Mouse (Mus musculus): ENCODE measurements around the gene Dusp6.

Gene Dusp6

DNA sequence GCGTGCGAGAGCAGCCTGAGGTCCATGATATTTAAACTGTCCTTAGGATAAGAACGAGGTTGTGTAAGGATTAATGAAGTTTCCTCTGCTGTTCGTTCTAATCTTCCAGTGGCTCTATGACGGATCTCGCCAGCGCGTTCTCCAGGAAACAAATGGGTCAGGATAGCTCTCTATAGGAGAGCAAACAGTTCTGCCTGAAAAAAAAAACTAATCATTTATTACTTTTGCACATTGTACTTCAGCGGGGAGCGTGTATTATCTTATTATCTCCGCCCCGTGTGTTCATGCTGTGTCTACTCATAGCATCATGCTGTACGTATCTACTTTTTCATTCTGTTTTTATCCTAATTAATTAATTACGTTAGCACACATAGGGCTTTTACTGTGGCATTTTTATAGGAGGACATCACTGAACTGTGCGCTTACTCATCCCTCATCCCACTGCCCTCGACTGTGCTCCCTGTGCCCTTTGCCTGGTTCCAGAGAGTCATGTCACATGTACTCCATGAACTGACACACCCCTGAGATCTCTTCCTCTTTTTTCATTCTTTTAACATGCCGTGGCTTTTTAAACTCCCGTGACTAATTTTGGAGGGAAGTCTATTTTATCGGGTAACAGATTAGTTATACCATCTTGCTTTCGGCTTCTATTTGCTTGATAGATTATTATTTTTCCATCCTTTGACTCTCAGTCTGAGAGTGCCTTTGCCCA is 16.1 kb upstream of the Dusp6 start:
- no peak for DNase-seq (ENCODE audit: low spot score)

DNA sequence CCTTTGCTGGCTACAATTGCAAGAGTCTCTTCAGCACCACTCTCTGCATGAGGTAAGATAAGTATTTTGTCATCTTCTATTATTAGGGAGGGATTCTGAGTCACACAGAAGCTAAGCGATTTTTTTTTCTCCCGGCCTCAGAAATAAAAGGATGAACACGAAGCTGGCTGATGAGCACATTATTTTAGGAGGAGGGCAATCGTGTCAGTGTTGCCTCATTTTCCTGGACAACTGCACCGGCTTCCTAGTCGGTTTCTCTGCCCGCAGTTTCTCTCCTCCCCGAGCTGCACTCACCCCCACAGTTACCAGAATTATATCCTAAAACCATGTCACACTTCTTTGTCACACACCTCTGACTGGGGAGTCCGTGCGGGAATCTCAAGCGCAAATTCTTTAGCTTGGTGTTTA is 12.2 kb upstream of the Dusp6 start:
- DNase-seq (ENCODE audit: low spot score) = no peak

DNA sequence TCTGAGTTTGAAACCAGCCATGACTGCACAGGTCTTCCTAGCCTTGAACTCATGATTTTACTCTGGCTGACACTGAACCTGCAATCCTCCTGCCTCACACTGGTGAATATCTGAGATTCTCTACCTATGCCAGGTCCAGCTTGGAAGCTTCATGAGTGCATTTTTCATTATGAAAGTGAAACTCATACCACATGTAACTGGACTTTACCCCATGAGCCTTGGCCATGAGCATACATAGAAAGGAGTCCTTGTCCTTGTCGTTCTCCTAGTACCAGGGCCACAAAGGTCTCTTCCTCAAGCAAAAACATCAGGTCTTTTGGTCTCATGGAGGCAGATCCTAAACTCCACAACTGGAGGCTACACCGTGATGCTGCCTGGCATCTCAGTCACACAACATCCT is 9.6 kb upstream of the Dusp6 start:
- DNase-seq (ENCODE audit: low spot score) = no peak

DNA sequence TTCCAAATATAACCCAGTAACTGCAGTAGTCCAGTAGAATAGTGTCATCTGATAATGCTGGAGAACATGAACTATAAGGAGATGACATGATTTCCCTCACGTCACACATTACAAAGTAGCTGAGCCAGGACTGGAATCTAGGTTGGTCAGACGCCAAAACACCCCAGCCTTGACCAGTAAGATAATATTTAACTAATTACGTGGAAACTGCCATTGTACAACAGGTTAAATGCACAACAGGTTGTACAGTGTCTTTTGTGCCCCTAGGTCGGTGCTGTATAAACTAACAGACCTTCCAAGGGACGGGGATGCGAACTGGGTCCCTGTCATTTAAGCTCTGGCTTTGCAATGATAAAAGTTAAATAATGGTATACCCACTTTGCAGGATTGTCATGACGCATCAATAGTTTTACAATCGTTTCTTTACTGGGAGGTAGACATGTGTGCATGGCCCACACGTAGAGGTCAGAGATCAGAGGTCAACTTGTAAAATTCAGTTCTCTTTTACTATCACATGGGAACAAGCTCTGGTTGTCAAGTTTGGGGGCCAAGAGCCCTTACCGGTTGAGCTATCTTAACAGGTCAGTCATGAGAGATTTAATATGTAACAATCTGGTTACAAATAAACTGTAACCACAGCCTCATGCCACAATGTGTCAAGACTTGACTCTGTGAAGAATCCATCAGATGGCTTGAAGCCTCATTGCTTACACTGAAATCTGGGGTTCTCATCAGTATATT is 7.0 kb upstream of the Dusp6 start:
- no peak for DNase-seq (ENCODE audit: low spot score)

DNA sequence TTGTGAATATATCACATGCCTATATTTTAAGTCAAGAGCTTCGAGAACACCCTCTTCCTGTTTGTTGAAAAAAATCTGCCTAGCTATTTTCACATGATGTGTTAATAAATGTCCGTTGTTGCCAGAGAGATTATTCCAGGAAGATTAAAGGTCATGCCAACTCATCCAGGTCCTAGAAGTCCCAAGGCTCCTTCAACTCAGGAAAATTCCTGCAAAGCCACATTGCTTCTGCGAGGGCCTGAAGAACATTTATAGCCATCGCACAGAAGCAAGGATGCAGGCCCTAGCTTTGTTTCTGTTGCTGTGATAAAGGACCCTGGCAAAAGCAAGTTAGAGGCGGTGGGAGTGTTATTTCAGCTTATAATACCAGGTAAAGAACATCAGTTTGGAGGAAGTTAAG is 5.5 kb upstream of the Dusp6 start:
- no peak for DNase-seq (ENCODE audit: low spot score)

DNA sequence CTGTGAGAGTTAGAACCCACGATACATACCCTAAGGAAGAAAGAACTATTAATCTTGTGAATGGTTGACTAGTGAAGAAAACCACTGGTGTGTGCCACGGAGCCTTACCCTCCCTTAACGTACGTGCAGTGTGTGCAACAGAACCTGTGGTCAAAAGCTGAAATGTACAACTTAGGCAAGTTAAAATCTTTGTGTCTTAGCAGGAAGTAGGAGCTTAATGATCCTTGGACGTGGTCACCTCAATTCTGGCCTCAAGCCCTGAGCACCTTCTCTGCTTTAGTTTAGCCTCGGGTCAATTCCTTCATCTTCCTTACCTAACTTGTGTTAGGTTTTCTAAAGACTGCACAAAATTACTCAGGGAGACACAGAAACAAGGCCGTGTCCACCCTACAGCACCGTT is 3.2 kb upstream of the Dusp6 start:
- DNase-seq (ENCODE audit: low spot score) = no peak

- peak; percentile 79 for DNase-seq (ENCODE audit: low spot score)
Measured at GRCm38 (mm10) chr10:99261151-99261635, 1.8 kb upstream of the Dusp6 start.

DNA sequence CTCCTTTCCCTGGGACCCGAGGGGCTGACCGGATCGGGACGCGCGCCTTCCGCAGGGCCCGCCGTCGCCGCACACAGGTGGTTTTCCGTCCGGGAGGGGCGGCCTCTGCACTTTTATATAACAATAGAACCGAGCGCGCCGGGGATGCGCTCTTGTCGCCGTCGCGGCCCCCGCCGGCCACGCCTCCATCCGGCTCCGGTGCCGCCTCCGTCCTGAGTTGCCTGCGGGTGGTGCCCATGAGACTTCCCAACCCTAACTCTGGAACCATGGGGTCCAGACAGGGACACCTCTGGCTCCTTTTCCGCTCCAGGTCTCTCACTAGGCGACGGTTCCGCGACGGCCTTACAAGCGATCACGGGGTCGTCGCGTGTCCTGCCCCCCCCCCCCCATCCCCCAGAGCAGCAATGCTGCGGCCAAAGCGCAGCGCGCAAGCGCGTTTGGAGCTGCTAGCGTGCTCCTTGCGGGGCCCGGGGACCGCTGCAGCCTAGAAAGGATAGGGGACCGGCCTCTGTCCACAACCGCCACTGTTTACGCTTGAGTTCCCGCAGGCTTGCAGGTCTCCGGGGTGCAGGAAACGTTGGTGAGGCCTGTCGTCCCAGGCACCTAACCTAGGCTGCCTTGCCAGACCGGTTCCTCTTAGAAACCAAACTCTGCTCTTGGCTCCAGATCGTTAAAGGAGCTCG is 1.3 kb upstream of the Dusp6 start:
- peak; percentile 89 for DNase-seq (ENCODE audit: low spot score)

- DNase-seq (ENCODE audit: low spot score) = no peak
Measured at GRCm38 (mm10) chr10:99262319-99262866, 638 bp upstream of the Dusp6 start.

DNA sequence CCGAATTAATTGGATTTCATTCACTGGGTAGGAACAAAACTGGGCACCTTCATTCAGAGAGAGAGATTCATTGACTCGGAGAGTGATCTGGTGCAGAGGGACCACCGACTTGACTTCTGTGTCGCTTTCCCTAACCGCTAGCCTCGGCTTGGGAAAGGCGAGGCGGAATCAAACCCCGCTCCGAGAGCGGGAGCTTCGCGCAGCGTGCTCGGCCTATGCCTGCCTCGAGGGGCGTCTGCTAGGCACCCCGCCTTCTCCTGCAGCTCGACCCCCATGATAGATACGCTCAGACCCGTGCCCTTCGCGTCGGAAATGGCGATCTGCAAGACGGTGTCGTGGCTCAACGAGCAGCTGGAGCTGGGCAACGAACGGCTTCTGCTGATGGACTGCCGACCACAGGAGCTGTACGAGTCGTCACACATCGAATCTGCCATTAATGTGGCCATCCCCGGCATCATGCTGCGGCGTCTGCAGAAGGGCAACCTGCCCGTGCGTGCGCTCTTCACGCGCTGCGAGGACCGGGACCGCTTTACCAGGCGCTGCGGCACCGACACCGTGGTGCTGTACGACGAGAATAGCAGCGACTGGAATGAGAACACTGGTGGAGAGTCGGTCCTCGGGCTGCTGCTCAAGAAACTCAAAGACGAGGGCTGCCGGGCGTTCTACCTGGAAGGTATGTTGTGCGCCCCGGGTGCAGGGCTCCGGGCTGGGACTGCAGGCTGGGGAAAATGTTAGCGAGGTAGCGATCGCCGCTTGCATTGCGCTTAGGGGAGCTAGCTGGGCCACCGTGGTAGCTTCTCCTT is 589 bp downstream of the Dusp6 start:
- no peak for DNase-seq (ENCODE audit: low spot score)

- DNase-seq (ENCODE audit: low spot score) = peak; percentile 59
Measured at GRCm38 (mm10) chr10:99264301-99265010, 1.4 kb downstream of the Dusp6 start.

DNA sequence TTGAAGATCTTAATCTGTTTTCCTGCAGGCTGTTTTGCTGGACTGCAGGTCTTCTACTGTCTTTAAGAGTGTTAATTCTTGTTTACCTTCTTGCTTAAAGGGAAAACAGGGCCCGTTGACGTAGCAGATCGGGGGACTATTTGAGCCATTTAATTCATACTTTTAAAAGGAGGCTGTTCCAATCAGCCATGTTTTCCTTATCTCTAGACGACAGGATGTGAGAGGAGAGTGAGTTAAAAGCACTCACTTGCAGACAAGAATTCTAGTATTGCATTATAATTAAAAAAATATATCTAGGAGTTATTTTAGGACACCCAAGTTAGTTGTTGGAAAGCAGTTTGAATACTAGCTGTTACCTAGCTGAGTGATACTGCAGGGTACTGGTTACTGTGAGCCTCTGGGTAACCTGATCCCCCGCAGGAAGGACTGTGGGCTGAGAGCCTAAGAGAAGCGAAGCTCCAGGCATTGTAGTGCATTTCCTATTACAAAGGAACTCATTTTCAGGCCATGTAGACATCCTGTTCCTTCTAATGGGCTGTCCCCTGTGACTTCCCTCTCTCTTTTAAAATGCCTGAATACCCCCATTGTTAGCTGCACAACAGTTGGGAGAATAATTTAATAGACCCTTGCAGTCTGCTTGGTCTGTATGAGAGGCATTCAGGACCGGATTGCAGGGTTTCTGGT is 2.1 kb downstream of the Dusp6 start:
- DNase-seq (ENCODE audit: low spot score) = peak; percentile 84

- no peak for DNase-seq (ENCODE audit: low spot score)
Measured at GRCm38 (mm10) chr10:99266025-99266424, 3.0 kb downstream of the Dusp6 start.

- DNase-seq (ENCODE audit: low spot score) = no peak
Measured at GRCm38 (mm10) chr10:99267621-99268020, 4.6 kb downstream of the Dusp6 start.

GRCm38 (mm10) chr10:99268421-99269300 is 5.6 kb downstream of the Dusp6 start:
- DNase-seq (ENCODE audit: low spot score) = peak; percentile 77

GRCm38 (mm10) chr10:99269301-99269701 is 6.3 kb downstream of the Dusp6 start:
- DNase-seq (ENCODE audit: low spot score) = no peak

DNA sequence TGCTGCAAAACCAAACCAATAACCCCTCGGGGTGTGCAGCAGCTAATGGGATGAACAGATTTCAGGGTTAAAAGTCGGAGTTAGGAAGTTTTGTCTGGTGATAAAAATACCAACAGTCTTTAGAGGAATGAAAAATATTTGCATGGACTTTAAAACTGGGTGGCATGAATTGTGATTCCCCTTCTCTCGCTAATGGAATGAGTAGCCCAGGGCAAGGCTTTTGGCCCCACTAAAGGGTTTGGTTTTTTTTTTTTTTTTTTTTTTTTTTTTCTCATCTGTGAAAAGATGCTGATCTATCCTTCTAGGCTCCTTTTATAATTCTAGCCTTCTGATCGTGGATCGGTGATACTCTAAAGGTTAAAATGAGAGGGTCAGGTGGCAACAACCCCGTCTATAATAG is 6.7 kb downstream of the Dusp6 start:
- no peak for DNase-seq (ENCODE audit: low spot score)

- DNase-seq (ENCODE audit: low spot score) = peak; percentile 48
Measured at GRCm38 (mm10) chr10:99270406-99270805, 7.4 kb downstream of the Dusp6 start.

DNA sequence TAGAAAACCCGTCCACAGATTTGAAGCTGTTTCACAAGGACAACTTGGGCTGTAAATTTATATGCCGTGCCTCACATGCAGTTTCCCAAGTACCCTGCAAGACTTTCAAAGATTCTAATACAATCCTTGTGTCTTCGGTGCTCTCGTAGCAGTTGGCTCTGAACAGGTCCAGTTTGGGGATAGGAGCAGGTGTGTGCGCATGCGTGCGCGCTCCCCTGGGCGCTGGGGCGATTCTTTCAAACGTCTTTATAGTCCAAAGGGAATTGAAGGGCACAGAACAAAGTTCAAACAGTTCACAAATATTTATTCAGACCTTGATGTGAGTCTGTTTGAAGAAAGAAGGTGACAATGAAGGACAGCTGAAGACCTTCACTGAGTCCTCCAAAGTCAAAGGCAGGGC is 8.0 kb downstream of the Dusp6 start:
- no peak for DNase-seq (ENCODE audit: low spot score)

- DNase-seq (ENCODE audit: low spot score) = no peak
Measured at GRCm38 (mm10) chr10:99273006-99273405, 10.0 kb downstream of the Dusp6 start.

All from embryo, embryonic 10.5 days (tissue).